8 mouse cellular contexts compared by ENCODE assay signal in genomic region chr8:122709340-122710111, GRCm38 (mm10). TPM values are rescaled to one million over a fixed set of nuclear protein-coding genes. Genes with fewer than 3 reads are reported as not detected.
DNase-seq lines count a peak whose midpoint lies in the region; ATAC-seq and TF ChIP-seq lines count a peak whose summit lies in the region.

No protein-coding gene starts in this region.

- H3K4me1 ChIP-seq in lung, postnatal 0 days (ENCODE audit: insufficient read depth, low read depth, low read length), result 0 out of 2 replicates have a peak, but pooled peaks cover 3% of the 10 kb centered on the region
- peaks cover 11% of the 10 kb centered on the region for H3K4me1 ChIP-seq in lung, adult 2 months (ENCODE audit: control insufficient read depth, insufficient read depth, low read length)
- peaks cover 34% of the 10 kb centered on the region for H3K4me1 ChIP-seq in olfactory bulb, adult 2 months (ENCODE audit: control insufficient read depth, insufficient read depth, low read length)

- H3K4me2 ChIP-seq in lung, postnatal 0 days (replicated peaks; ENCODE audit: low read depth, low read length), result no peak overlapping the region

- TF ChIP-seq EP300 in lung, postnatal 0 days (IDR thresholded peaks at IDR 0.05), result no peak

- no peak for DNase-seq in lung, postnatal 0 days (ENCODE audit: low spot score)
- DNase-seq in lung, adult 2 months, result no peak
- DNase-seq in cerebellum, postnatal 10 days, result peak; percentile 79 to 83
- DNase-seq in induced T-regulatory cell, adult 2 months (ENCODE audit: low read depth), result peak; percentile 25
- no peak for DNase-seq in adipocyte (ENCODE audit: low spot score)
- no peak for DNase-seq in T-cell, adult 2 months (ENCODE audit: low spot score)
- no peak for DNase-seq in lung, postnatal 36 days

- H3K4me3 ChIP-seq in lung, postnatal 0 days (ENCODE audit: low read depth, low read length), result no peak overlapping the region
- H3K4me3 ChIP-seq in lung, adult 2 months (replicated peaks; ENCODE audit: extremely low read depth, low read depth, low read length), result no peak overlapping the region
- no peak overlapping the region for H3K4me3 ChIP-seq in olfactory bulb, adult 2 months (ENCODE audit: insufficient read depth, low read depth, low read length)

- peak; percentile 19; the same call in 1 of the 2 replicates for TF ChIP-seq CTCF in lung, postnatal 0 days (IDR thresholded peaks at IDR 0.05)
- no peak for TF ChIP-seq CTCF in lung, adult 2 months (IDR thresholded peaks at IDR 0.05; ENCODE audit: insufficient read depth, low read length)
- no peak for TF ChIP-seq CTCF in olfactory bulb, adult 2 months (IDR thresholded peaks at IDR 0.05; ENCODE audit: insufficient read depth, low read depth, low read length)

- no peaks in the 10 kb centered on the region for H3K36me3 ChIP-seq in lung, postnatal 0 days (ENCODE audit: insufficient read depth, low read length)

- no peak for TF ChIP-seq POLR2A in lung, adult 2 months (IDR thresholded peaks at IDR 0.05; ENCODE audit: borderline replicate concordance, extremely low read depth, low read depth, low read length)
- TF ChIP-seq POLR2A in olfactory bulb, adult 2 months (IDR thresholded peaks at IDR 0.05; ENCODE audit: insufficient read depth, low read depth, low read length), result no peak

- no peaks in the 10 kb centered on the region for H3K27me3 ChIP-seq in lung, postnatal 0 days (replicated peaks; ENCODE audit: insufficient read depth, low read length)

- ATAC-seq in lung, postnatal 0 days, result no peak

- 44% methylated on average over 26 of the region's 26 CpGs for WGBS in lung, postnatal 0 days
- 64% methylated on average over 26 of the region's 26 CpGs for WGBS in lung, adult 2 months
- 43% methylated on average over 26 of the region's 26 CpGs for WGBS in olfactory bulb, adult 2 months

- H3K9ac ChIP-seq in lung, postnatal 0 days (replicated peaks; ENCODE audit: low read depth), result no peak overlapping the region

- H3K27ac ChIP-seq in lung, postnatal 0 days (ENCODE audit: low read length), result no peak overlapping the region
- peak overlapping the region; percentile 32; the same call in 1 of the 2 replicates for H3K27ac ChIP-seq in olfactory bulb, adult 2 months (ENCODE audit: insufficient read depth, low read depth, low read length)

- H3K9me3 ChIP-seq in lung, postnatal 0 days (ENCODE audit: low read length), result no peaks in the 10 kb centered on the region

RNA-seq across cellular contexts. Expression of gene Cbfa2t3, which starts 10.6 kb away (rescaled TPM):
- polyA plus RNA-seq in lung, postnatal 0 days (2015; fragmentation: Nextera tagmentation; extraction: Ambion mirVana), result 15.0 and 17.0 TPM in 2 replicates
- polyA plus RNA-seq in lung, adult 2 months (2012; rRNA removed), result 40.0 and 45.7 TPM in 2 replicates
- polyA plus RNA-seq in olfactory bulb, adult 2 months (2012; ENCODE audit: insufficient read depth, insufficient read length, low replicate concordance, missing spikeins), result not detected in 2 replicates

Comparison
In these comparisons a context has a peak if more than half of its experiments do, and no peak if none do; other contexts are left out.
1. DNase-seq: peak in cerebellum, postnatal 10 days (2 of 2) and induced T-regulatory cell, adult 2 months (single experiment); none in lung, postnatal 0 days (single experiment), lung, adult 2 months (single experiment), adipocyte (single experiment), T-cell, adult 2 months (single experiment) and lung, postnatal 36 days (single experiment).